Mouse (Mus musculus): ENCODE results near the gene Tnfrsf14.

Gene Tnfrsf14

GRCm38 (mm10) chr4:154948066-154948939 lies 19.9 kb upstream of the Tnfrsf14 start:
- DNase-seq: no peak

GRCm38 (mm10) chr4:154946319-154946718 lies 18.0 kb upstream of the Tnfrsf14 start:
- DNase-seq: no peak

- peak; percentile 75 for DNase-seq
Measured at GRCm38 (mm10) chr4:154944121-154944590, 15.8 kb upstream of the Tnfrsf14 start.

GRCm38 (mm10) chr4:154943323-154944039 lies 15.1 kb upstream of the Tnfrsf14 start:
- no peak for DNase-seq

GRCm38 (mm10) chr4:154942632-154943322 lies 14.4 kb upstream of the Tnfrsf14 start:
- no peak for DNase-seq

GRCm38 (mm10) chr4:154941831-154942230 lies 13.5 kb upstream of the Tnfrsf14 start:
- no peak for DNase-seq

GRCm38 (mm10) chr4:154940156-154940555 lies 11.8 kb upstream of the Tnfrsf14 start:
- DNase-seq: no peak

GRCm38 (mm10) chr4:154937746-154938145 lies 9.4 kb upstream of the Tnfrsf14 start:
- DNase-seq: no peak

GRCm38 (mm10) chr4:154936542-154937255 lies 8.3 kb upstream of the Tnfrsf14 start:
- no peak for DNase-seq

- DNase-seq: no peak
Measured at GRCm38 (mm10) chr4:154935788-154936187, 7.4 kb upstream of the Tnfrsf14 start.

GRCm38 (mm10) chr4:154934800-154935199 lies 6.4 kb upstream of the Tnfrsf14 start:
- DNase-seq: no peak

- DNase-seq: no peak
Measured at GRCm38 (mm10) chr4:154933306-154933907, 5.0 kb upstream of the Tnfrsf14 start.

- no peak for DNase-seq
Measured at GRCm38 (mm10) chr4:154929088-154929660, 811 bp upstream of the Tnfrsf14 start.

- no peak for DNase-seq
Measured at GRCm38 (mm10) chr4:154927899-154928337, 445 bp downstream of the Tnfrsf14 start.

- DNase-seq: no peak
Measured at GRCm38 (mm10) chr4:154926969-154927898, 1.1 kb downstream of the Tnfrsf14 start.

- no peak for DNase-seq
Measured at GRCm38 (mm10) chr4:154925413-154925812, 3.0 kb downstream of the Tnfrsf14 start.

- DNase-seq: no peak
Measured at GRCm38 (mm10) chr4:154922931-154923330, 5.4 kb downstream of the Tnfrsf14 start.

GRCm38 (mm10) chr4:154922291-154922690 lies 6.1 kb downstream of the Tnfrsf14 start:
- DNase-seq: no peak

GRCm38 (mm10) chr4:154916662-154917061 lies 11.7 kb downstream of the Tnfrsf14 start:
- no peak for DNase-seq

- DNase-seq: no peak
Measured at GRCm38 (mm10) chr4:154915286-154915685, 13.1 kb downstream of the Tnfrsf14 start.

- DNase-seq: no peak
Measured at GRCm38 (mm10) chr4:154914707-154915106, 13.7 kb downstream of the Tnfrsf14 start.
